Mouse (Mus musculus) neural tube, embryonic 11.5 days (tissue): ENCODE measurements around the gene Rnf114. TPM values are rescaled to one million over a fixed set of nuclear protein-coding genes. Genes with fewer than 3 reads are reported as not detected.
A peak's percentile ranks its signal among the peaks of the same experiment; 100 is the strongest.

Experiments used
- ATAC-seq: fragments of 200-750 bp; cut with Nextera tagmentation; 2 replicates; pipeline ENCODE4 v1.8.0; 2017; ENCODE audit warnings: moderate number of reproducible peaks, mild to moderate bottlenecking, moderate TSS enrichment, moderate library complexity; ENCODE audit not compliant: insufficient read depth, low FRiP score, low TSS enrichment
- DNase-seq: peaks from one replicate; pipeline ENCODE4 v3.0.0-alpha.2; 2015; ENCODE audit warnings: low spot score
- H3K27ac ChIP-seq: fragments of 300-500 bp; sonication (generic); 2 replicates; pipeline ENCODE4 v1.5.1; 2014; ENCODE audit warnings: low read depth, mild to moderate bottlenecking, low read length
- H3K27me3 ChIP-seq: fragments of 300-500 bp; sonication (generic); 2 replicates; pipeline ENCODE4 v1.6.1; 2014; ENCODE audit warnings: mild to moderate bottlenecking, low read length, mixed read lengths; ENCODE audit not compliant: control insufficient read depth, insufficient read depth
- H3K36me3 ChIP-seq: fragments of 300-500 bp; sonication (generic); 2 replicates; pipeline ENCODE4 v1.6.1; 2014; ENCODE audit warnings: mild to moderate bottlenecking, low read length, moderate library complexity, mixed read lengths; ENCODE audit not compliant: control insufficient read depth, insufficient read depth
- H3K4me1 ChIP-seq: fragments of 300-500 bp; sonication (generic); 2 replicates; pipeline ENCODE4 v1.6.1; 2014; ENCODE audit warnings: low read length, mixed read lengths; ENCODE audit not compliant: control insufficient read depth, insufficient read depth
- H3K4me2 ChIP-seq: fragments of 300-500 bp; sonication (generic); 2 replicates; pipeline ENCODE4 v1.6.1; 2014; ENCODE audit warnings: low read depth, mild to moderate bottlenecking, moderate library complexity
- H3K4me3 ChIP-seq: fragments of 300-500 bp; sonication (generic); 2 replicates; pipeline ENCODE4 v1.5.1; 2014; ENCODE audit warnings: low read depth, low read length
- H3K9ac ChIP-seq: fragments of 300-500 bp; sonication (generic); 2 replicates; pipeline ENCODE4 v1.6.1; 2014; ENCODE audit warnings: mild to moderate bottlenecking, low read length
- H3K9me3 ChIP-seq: fragments of 300-500 bp; sonication (generic); 2 replicates; pipeline ENCODE4 v1.6.1; 2016; ENCODE audit warnings: low read length; ENCODE audit not compliant: control insufficient read depth
- WGBS: fragments of 180-500 bp; shearing (Covaris S2); extraction: QIAGEN DNeasy Blood & Tissue Kit; methylation state at CpG from one replicate; pipeline ENCODE4 v1.1.7; 2014; 5-methylcytosine and 5-hydroxymethylcytosine counted together
- polyA plus RNA-seq: library from polyadenylated mRNA; unstranded; fragments of >200 nt; fragmentation: Nextera tagmentation; extraction: Ambion mirVana; gene quantifications from 2 replicates; pipeline ENCODE4 v1.2.1, GENCODE M21; 2014

The Rnf114 gene
- polyA plus RNA-seq, 1 experiment from 2014 or later, result 161 TPM

- no peak for ATAC-seq
- DNase-seq, result no peak
- H3K4me2 ChIP-seq, result no peak overlapping the region
- no peak overlapping the region for H3K4me3 ChIP-seq
- H3K27me3 ChIP-seq, result no peaks in the 10 kb centered on the region
- H3K4me1 ChIP-seq, result no peaks in the 10 kb centered on the region
- WGBS, result 92% methylated on average over 3 of the region's 3 CpGs
- no peaks in the 10 kb centered on the region for H3K9me3 ChIP-seq
- H3K27ac ChIP-seq, result no peak overlapping the region
- H3K9ac ChIP-seq, result no peak overlapping the region
- peaks cover 11% of the 10 kb centered on the region; the same call in 1 of the 2 replicates for H3K36me3 ChIP-seq
These were observed 38.6 kb upstream of the Rnf114 start for GRCm38 (mm10) chr2:167453814-167454213.

DNA sequence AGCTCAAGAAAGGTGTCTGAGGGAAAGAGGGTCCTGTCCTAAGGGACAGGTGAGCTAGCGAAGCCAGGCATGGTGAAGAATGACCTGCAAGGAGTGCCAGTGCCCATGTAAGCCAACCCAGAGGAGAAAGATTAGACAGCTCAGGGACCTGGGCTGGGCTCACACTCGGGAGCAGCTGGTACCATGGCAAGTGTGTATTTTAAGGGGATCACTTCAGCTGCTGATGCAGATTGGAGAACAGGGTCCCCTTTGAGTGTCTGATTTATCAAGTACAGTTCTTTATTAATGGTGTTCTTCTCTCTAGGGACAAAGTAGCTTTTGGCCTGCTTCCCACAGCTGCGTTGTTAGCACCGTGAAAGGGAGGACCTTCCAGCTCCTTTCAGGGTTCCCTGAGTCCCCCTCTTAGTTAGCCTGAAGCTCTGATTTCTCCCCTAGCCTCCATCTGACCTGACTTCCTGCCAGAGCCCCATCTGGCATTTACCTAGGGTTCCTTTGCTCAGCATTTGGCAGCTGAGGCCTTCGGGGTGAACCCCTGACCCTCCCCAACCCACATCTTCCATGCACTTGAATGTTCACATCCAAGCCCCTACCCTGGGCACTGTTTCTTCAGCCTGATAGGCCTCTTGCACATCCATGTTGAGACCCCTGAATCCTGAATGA lies 36.0 kb upstream of the Rnf114 start:
- no peak overlapping the region for H3K27ac ChIP-seq
- no peak overlapping the region for H3K9ac ChIP-seq
- H3K36me3 ChIP-seq, result peaks cover 9% of the 10 kb centered on the region; the same call in 1 of the 2 replicates
- no peaks in the 10 kb centered on the region for H3K9me3 ChIP-seq
- H3K4me3 ChIP-seq, result no peak overlapping the region
- DNase-seq (no peak), ATAC-seq (no peak)
- H3K4me2 ChIP-seq, result no peak overlapping the region
- WGBS, result 95% methylated on average over 5 of the region's 5 CpGs
- no peaks in the 10 kb centered on the region for H3K27me3 ChIP-seq
- H3K4me1 ChIP-seq, result no peaks in the 10 kb centered on the region

DNA sequence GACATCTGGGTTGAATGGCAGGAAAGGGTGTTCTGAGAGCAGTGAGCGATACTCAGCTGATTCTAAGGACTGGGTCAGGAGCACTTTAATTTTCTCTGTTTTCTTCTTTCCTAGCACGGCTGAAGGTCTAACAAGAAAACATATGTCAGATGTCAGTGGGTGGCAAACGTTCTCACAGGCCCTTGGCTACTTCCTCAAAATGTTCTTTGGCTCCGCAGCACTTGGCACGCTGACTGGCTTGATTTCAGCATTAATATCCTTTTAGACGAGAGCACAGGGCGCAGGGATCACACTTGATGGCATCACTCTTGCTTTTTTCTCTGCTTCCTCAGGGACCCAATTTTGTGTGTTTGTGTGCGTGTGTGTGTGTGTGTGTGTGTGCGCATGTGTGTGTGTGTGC lies 35.2 kb upstream of the Rnf114 start:
- DNase-seq (no peak), ATAC-seq (no peak)
- Histone ChIP-seq H3K4me3 (no peak overlapping the region), H3K27me3 (no peaks in the 10 kb centered on the region), H3K36me3 (peaks cover 7% of the 10 kb centered on the region; the same call in 1 of the 2 replicates), H3K4me1 (no peaks in the 10 kb centered on the region), H3K27ac (no peak overlapping the region), H3K9me3 (no peaks in the 10 kb centered on the region), H3K4me2 (no peak overlapping the region), H3K9ac (no peak overlapping the region)
- WGBS, result 93% methylated on average over 9 of the region's 9 CpGs

- Histone ChIP-seq H3K4me2 (no peak overlapping the region), H3K27ac (no peak overlapping the region), H3K4me1 (no peaks in the 10 kb centered on the region), H3K27me3 (no peaks in the 10 kb centered on the region), H3K9me3 (no peaks in the 10 kb centered on the region), H3K9ac (no peak overlapping the region), H3K4me3 (no peak overlapping the region), H3K36me3 (peaks cover 7% of the 10 kb centered on the region; the same call in 1 of the 2 replicates)
- DNase-seq, result no peak
- no peak for ATAC-seq
- 97% methylated on average over 3 of the region's 3 CpGs for WGBS
These were observed 33.9 kb upstream of the Rnf114 start for GRCm38 (mm10) chr2:167458548-167458947.

GRCm38 (mm10) chr2:167459071-167459865 lies 33.2 kb upstream of the Rnf114 start:
- Histone ChIP-seq H3K9me3 (no peaks in the 10 kb centered on the region), H3K9ac (no peak overlapping the region), H3K4me3 (no peak overlapping the region), H3K36me3 (0 out of 2 replicates have a peak, but pooled peaks cover 5% of the 10 kb centered on the region), H3K4me2 (no peak overlapping the region), H3K27ac (no peak overlapping the region), H3K4me1 (no peaks in the 10 kb centered on the region), H3K27me3 (no peaks in the 10 kb centered on the region)
- no peak for ATAC-seq
- no peak for DNase-seq
- 92% methylated on average over 6 of the region's 6 CpGs for WGBS

DNA sequence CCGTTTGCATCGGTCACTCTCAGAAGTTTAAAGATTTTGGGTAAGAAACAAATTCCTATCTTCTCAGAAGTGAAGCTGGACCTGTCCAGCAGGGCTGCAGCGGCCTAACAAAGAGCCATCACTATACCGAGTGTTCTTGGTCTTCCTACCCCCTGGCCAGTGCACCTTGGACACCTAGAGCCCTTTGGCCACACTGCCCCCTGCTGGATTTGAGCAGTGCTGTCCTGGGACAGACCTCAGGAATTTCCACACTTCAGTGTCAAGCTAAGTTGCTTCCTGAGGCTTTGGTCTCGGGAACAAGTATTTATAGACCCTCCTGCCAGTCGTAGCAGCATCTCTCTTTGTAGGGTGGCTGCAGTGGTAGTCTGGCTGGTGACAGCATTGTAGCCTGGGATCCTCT lies 29.5 kb upstream of the Rnf114 start:
- no peak overlapping the region for H3K4me3 ChIP-seq
- no peak overlapping the region for H3K9ac ChIP-seq
- 56% methylated on average over 6 of the region's 6 CpGs for WGBS
- H3K4me2 ChIP-seq, result no peak overlapping the region
- ATAC-seq (no peak), DNase-seq (peak; percentile 62)
- peaks cover 5% of the 10 kb centered on the region; the same call in 1 of the 2 replicates for H3K36me3 ChIP-seq
- no peaks in the 10 kb centered on the region for H3K9me3 ChIP-seq
- H3K27ac ChIP-seq, result no peak overlapping the region
- no peaks in the 10 kb centered on the region for H3K27me3 ChIP-seq
- no peaks in the 10 kb centered on the region for H3K4me1 ChIP-seq

GRCm38 (mm10) chr2:167463802-167464201 lies 28.6 kb upstream of the Rnf114 start:
- ATAC-seq (no peak), DNase-seq (no peak)
- no peaks in the 10 kb centered on the region for H3K27me3 ChIP-seq
- no peaks in the 10 kb centered on the region for H3K9me3 ChIP-seq
- H3K4me3 ChIP-seq, result no peak overlapping the region
- 92% methylated on average over 5 of the region's 5 CpGs for WGBS
- no peaks in the 10 kb centered on the region for H3K4me1 ChIP-seq
- H3K36me3 ChIP-seq, result peaks cover 2% of the 10 kb centered on the region; the same call in 1 of the 2 replicates
- H3K4me2 ChIP-seq, result no peak overlapping the region
- H3K27ac ChIP-seq, result no peak overlapping the region
- no peak overlapping the region for H3K9ac ChIP-seq

GRCm38 (mm10) chr2:167465951-167466350 lies 26.5 kb upstream of the Rnf114 start:
- H3K36me3 ChIP-seq, result peaks cover 4% of the 10 kb centered on the region; the same call in 1 of the 2 replicates
- no peak overlapping the region for H3K9ac ChIP-seq
- no peaks in the 10 kb centered on the region for H3K9me3 ChIP-seq
- no peak for DNase-seq
- 90% methylated on average over 3 of the region's 3 CpGs for WGBS
- H3K4me1 ChIP-seq, result no peaks in the 10 kb centered on the region
- no peaks in the 10 kb centered on the region for H3K27me3 ChIP-seq
- no peak overlapping the region for H3K27ac ChIP-seq
- no peak overlapping the region for H3K4me3 ChIP-seq
- H3K4me2 ChIP-seq, result no peak overlapping the region
- no peak for ATAC-seq
